Mouse (Mus musculus) liver, embryonic 14.5 days (tissue): ENCODE measurements at regions not wholly inside any gene's neighbourhood (a gene's known extent, or its start where the extent isn't known, plus 50 kb on each side); places are given as distances from the start of the nearest gene placed in this dataset.
A peak's percentile ranks its signal among the peaks of the same experiment; 100 is the strongest.

Source experiments
- ATAC-seq: fragments of 200-750 bp; cut with Nextera tagmentation; 2 replicates; pipeline ENCODE4 v1.8.0; 2017; ENCODE audit warnings: moderate number of reproducible peaks, mild to moderate bottlenecking, moderate library complexity; ENCODE audit not compliant: insufficient read depth
- DNase-seq, 3 experiments: peaks; one replicate each; pipeline ENCODE4 v3.0.0-alpha.2; 2012 to 2013; ENCODE audit warnings: low read depth in 3 of 3, low spot score in 3 of 3
- H3K27ac ChIP-seq: fragments of 300-500 bp; sonication (generic); 2 replicates; pipeline ENCODE4 v1.5.1; 2014; ENCODE audit warnings: moderate library complexity, mild to moderate bottlenecking, control low read depth, inconsistent platforms
- H3K27me3 ChIP-seq: fragments of 300-500 bp; sonication (generic); 2 replicates; pipeline ENCODE4 v1.6.1; 2014; ENCODE audit warnings: mild to moderate bottlenecking, low read length, moderate library complexity; ENCODE audit not compliant: control insufficient read depth, insufficient read depth
- H3K36me3 ChIP-seq: fragments of 300-500 bp; sonication (generic); replicated peaks from 2 replicates; pipeline ENCODE4 v1.6.1; 2014; ENCODE audit warnings: low read depth; ENCODE audit not compliant: control insufficient read depth, insufficient read depth
- H3K4me1 ChIP-seq, 2 experiments: fragments of 200-500 bp in 1 of 2; fragments of 300-500 bp in 1 of 2; sonication (generic) in 1 of 2; replicated peaks; 2 replicates each; pipeline ENCODE4 v1.6.1; 2012 to 2014; ENCODE audit warnings: antibody characterized with exemption in 1 of 2, inconsistent platforms in 1 of 2, low read length in 1 of 2; ENCODE audit not compliant: control insufficient read depth in 2 of 2, insufficient read depth in 2 of 2
- H3K4me2 ChIP-seq: fragments of 300-500 bp; sonication (generic); 2 replicates; pipeline ENCODE4 v1.6.1; 2014; ENCODE audit warnings: low read depth, mild to moderate bottlenecking, control low read depth, moderate library complexity
- H3K4me3 ChIP-seq, 2 experiments: fragments of 200-500 bp in 1 of 2; fragments of 300-500 bp in 1 of 2; sonication (generic) in 1 of 2; 2 replicates each; pipeline ENCODE4 v1.5.1; 2012 to 2014; ENCODE audit warnings: low read depth in 2 of 2, low read length in 2 of 2, mild to moderate bottlenecking in 2 of 2, control low read depth in 1 of 2, inconsistent platforms in 1 of 2, moderate library complexity in 1 of 2; ENCODE audit not compliant: insufficient read depth in 1 of 2
- H3K9ac ChIP-seq: fragments of 300-500 bp; sonication (generic); replicated peaks from 2 replicates; pipeline ENCODE4 v1.6.1; 2014; ENCODE audit warnings: mild to moderate bottlenecking, control low read depth, moderate library complexity
- H3K9me3 ChIP-seq: fragments of 300-500 bp; sonication (generic); 2 replicates; pipeline ENCODE4 v1.6.1; 2016; ENCODE audit warnings: low read length, mixed read lengths; ENCODE audit not compliant: control insufficient read depth
- CTCF ChIP-seq: IDR thresholded peaks from 2 replicates; pipeline ENCODE4 v1.5.1; 2016; ENCODE audit warnings: antibody characterized with exemption, low read depth, control low read depth
- EP300 ChIP-seq: IDR thresholded peaks from 2 replicates; pipeline ENCODE4 v1.6.1; 2016; ENCODE audit warnings: antibody characterized with exemption, low read depth
- WGBS: fragments of 180-500 bp; shearing (Covaris S2); extraction: QIAGEN DNeasy Blood & Tissue Kit; methylation state at CpG from one replicate; pipeline ENCODE4 v1.1.7; 2014; ENCODE audit not compliant: insufficient replicate concordance; 5-methylcytosine and 5-hydroxymethylcytosine counted together

DNA sequence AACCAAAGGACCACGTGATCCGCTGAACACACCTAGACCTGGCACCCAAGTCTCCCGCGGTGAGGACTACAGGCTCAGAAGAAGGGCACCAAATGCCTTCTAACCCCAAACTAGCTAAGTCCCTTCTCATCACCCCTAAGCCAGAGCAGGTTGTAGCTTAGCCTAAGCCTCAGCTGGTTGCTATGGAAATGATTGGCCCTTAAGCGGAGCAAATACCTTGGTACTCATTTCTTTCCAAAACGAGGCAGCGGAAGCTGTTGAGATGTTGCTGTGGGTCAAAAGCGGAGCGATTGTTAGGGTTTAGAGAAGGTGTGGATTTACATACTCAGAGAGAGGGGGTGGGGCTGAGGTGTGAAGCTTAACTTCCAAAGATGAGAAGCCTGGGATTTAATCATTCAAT, 145.7 kb downstream of the Cct6b start:
- 4% methylated on average over 9 of the region's 9 CpGs for WGBS

DNA sequence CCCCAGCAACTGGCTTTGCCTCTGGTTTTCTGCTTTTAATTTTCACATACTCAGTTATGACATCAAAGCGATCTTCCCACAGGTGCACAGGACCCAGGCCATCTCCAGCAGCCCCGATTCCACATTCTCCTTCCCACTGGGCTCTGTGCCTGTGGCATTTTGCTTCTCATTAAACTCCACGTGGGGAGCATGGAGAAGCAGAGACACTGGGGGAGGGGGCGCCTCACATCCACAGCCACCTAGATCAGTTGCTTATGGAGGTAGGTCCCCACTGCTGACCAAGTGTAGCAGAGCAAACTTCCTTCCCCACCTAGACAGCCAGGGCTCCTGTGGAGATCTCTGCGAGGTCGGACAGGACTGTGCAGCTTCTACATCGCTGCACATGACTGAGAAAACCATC, 147.3 kb downstream of the Cct6b start:
- TF ChIP-seq CTCF, result no peak
- TF ChIP-seq EP300, result no peak
- Histone ChIP-seq H3K36me3 (no peaks in the 10 kb centered on the region), H3K27ac (no peak overlapping the region), H3K4me3 (no peak overlapping the region), H3K4me2 (no peak overlapping the region), H3K9me3 (no peaks in the 10 kb centered on the region), H3K27me3 (no peaks in the 10 kb centered on the region), H3K9ac (no peak overlapping the region), H3K4me1 (no peaks in the 10 kb centered on the region)
- no peak for DNase-seq
- 41% methylated on average over 7 of the region's 7 CpGs for whole genome bisulfite sequencing
- ATAC-seq, result no peak

More for the DNA sequence above, 145.7 kb downstream of the Cct6b start:
- ATAC-seq, result no peak
- no peaks in the 10 kb centered on the region for H3K36me3 ChIP-seq
- no peaks in the 10 kb centered on the region for H3K9me3 ChIP-seq
- no peaks in the 10 kb centered on the region for H3K4me1 ChIP-seq
- no peak for TF ChIP-seq CTCF
- H3K4me3 ChIP-seq, result no peak overlapping the region
- H3K27ac ChIP-seq, result no peak overlapping the region
- no peak for DNase-seq
- no peaks in the 10 kb centered on the region for H3K27me3 ChIP-seq
- no peak overlapping the region for H3K9ac ChIP-seq
- no peak overlapping the region for H3K4me2 ChIP-seq

DNA sequence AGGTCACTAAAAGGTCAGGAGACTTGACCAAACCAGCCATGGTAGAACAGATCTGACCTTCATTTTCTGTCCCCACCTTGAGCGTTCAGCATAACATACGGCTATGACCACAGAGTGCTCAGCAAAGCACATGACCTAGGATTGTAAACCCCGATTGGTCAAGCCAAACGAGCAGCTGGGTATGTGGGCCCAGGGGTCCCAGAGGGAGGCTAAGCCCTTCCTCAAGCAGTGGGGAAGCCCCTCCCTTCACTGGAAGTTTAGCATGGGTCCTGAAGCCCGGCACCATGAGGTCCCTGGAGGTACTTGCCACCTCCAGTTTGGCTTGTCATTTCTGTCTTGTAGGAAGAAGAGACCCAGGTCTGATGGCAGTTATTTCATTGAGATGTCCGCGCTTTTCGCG, 149.8 kb downstream of the Cct6b start:
- Histone ChIP-seq H3K4me1 (no peaks in the 10 kb centered on the region), H3K27me3 (no peaks in the 10 kb centered on the region), H3K4me2 (no peak overlapping the region), H3K9me3 (no peaks in the 10 kb centered on the region), H3K4me3 (no peak overlapping the region), H3K9ac (no peak overlapping the region), H3K36me3 (no peaks in the 10 kb centered on the region), H3K27ac (no peak overlapping the region)
- no peak for DNase-seq
- no peak for TF ChIP-seq EP300
- WGBS, result 78% methylated on average over 9 of the region's 9 CpGs
- no peak for ATAC-seq

DNA sequence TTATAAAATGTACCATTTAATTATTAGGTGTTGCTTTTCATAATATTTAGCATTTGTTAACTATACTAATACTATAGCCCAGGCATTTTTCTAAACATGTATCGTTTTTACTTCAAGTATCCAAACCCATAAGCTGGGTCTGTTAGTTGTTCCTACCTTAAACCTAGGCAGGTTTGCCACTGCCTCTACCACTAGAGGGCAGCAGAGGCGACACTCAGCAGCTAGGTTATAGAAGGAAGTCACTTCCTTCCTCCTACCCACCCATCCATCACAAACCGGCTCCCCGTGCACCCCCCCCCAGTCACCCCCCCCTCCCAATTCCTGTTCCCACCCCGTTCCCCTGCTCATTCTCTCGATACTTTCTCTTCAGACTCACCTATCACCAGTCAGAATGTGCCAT, 150.6 kb downstream of the Cct6b start:
- TF ChIP-seq CTCF (peak; percentile 76), EP300 (no peak)
- ATAC-seq (no peak), DNase-seq (peak; percentile 11 to 16 (median 12))
- H3K4me2 ChIP-seq, result no peak overlapping the region
- H3K9ac ChIP-seq, result no peak overlapping the region
- 5% methylated on average over 6 of the region's 6 CpGs for WGBS
- H3K4me3 ChIP-seq, result no peak overlapping the region
- no peaks in the 10 kb centered on the region for H3K4me1 ChIP-seq
- no peaks in the 10 kb centered on the region for H3K27me3 ChIP-seq
- H3K9me3 ChIP-seq, result no peaks in the 10 kb centered on the region
- no peaks in the 10 kb centered on the region for H3K36me3 ChIP-seq
- H3K27ac ChIP-seq, result no peak overlapping the region

DNA sequence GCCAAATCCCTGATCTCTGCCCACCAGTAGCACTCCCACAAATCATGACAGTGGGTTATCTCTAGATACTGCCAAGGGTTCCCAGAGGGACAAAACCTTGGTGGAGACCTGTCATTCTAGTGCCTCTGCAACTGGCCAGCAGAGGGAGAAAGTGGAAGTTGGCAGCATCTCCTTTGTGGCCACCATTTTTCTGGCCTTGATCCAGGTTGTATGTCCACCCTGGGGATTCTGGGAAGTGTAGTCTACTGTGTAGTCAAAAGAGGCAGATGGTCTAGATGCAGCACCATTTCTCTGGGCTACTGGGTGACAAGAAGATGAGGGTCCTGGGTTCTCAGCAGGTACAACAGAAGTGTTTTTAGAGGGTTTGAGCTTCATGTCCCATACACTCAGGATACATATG, 152.1 kb downstream of the Cct6b start:
- H3K27ac ChIP-seq, result no peak overlapping the region
- H3K4me1 ChIP-seq, result no peaks in the 10 kb centered on the region
- H3K9ac ChIP-seq, result no peak overlapping the region
- ATAC-seq, result no peak
- no peaks in the 10 kb centered on the region for H3K27me3 ChIP-seq
- H3K4me3 ChIP-seq, result no peak overlapping the region
- peak in 2 of 3 experiments; percentile 4 to 9 for DNase-seq
- no peaks in the 10 kb centered on the region for H3K36me3 ChIP-seq
- H3K9me3 ChIP-seq, result no peaks in the 10 kb centered on the region
- no peak overlapping the region for H3K4me2 ChIP-seq
- no peak for TF ChIP-seq EP300
- peak; percentile 33; the same call in 1 of the 2 replicates for TF ChIP-seq CTCF

DNA sequence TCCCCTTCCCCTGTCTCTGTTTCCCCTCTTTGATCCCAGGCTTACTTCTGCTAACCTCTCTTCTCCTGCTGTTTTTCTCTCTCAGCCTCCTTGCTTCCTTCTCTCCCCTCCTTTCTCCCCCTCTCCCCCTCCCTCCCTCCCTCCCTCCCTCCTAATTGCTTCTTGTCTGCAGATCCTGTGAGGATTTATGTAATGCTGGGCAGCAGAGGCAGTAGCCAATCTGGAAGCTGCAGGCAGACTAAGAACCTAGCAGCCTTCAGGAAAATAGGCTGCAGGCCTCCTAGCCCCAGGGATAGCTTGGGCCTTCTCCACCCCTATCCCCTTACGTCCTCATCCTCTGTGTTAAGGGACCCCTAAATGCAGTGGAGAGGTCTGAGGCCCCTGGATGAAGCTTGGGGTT, 155.2 kb downstream of the Cct6b start:
- no peak for DNase-seq
- no peak overlapping the region for H3K4me3 ChIP-seq
- H3K27me3 ChIP-seq, result no peaks in the 10 kb centered on the region
- H3K4me1 ChIP-seq, result no peaks in the 10 kb centered on the region
- no peaks in the 10 kb centered on the region for H3K36me3 ChIP-seq
- 38% methylated on average over 1 of the region's 1 CpGs for WGBS
- TF ChIP-seq EP300, result no peak
- TF ChIP-seq CTCF, result no peak
- H3K9me3 ChIP-seq, result no peaks in the 10 kb centered on the region
- no peak overlapping the region for H3K27ac ChIP-seq
- no peak overlapping the region for H3K9ac ChIP-seq
- H3K4me2 ChIP-seq, result no peak overlapping the region
- no peak for ATAC-seq
